Mouse (Mus musculus) hindlimb bud, embryonic 11.5 days (tissue): ENCODE data around the gene Pm20d2.

Experiments
- DNase-seq: peaks from one replicate; pipeline ENCODE4 v3.0.0-alpha.2; 2012; ENCODE audit warnings: low read depth, low spot score; ENCODE audit errors: extremely low spot score

Gene Pm20d2

DNA sequence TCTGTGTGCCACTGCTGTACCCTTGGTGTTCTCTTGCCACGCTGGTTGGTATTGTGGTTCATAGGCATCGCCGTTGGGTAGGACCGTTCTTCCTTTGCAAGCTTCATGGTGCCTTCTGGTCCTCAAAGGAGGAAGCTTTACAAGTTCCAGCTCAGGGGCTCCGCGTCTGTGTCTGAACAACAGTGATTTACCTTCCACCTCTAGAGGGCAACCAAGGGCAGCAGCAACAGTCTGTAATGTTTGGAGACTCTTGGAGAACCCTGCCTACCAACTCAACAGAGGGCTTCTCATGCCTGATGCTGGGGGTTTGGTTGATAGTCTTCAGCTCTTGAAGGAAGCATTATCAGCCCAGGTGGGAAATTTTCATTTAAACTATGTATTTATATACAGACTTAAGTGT lies 65.0 kb downstream of the Pm20d2 start:
- no peak for DNase-seq
